Mouse (Mus musculus) monocyte, adult 2 months (primary cell): Measurements from ENCODE around the gene Cxcl12.

Experiments used
- DNase-seq, 2 experiments: peaks; one replicate each; pipeline ENCODE4 v3.0.0; 2022; ENCODE audit warnings: low spot score in 2 of 2, low read depth in 1 of 2

Gene Cxcl12

GRCm38 (mm10) chr6:117219300-117219680 lies 51.0 kb downstream of the Cxcl12 start:
- DNase-seq = no peak

GRCm38 (mm10) chr6:117219911-117220481 lies 51.7 kb downstream of the Cxcl12 start:
- DNase-seq = no peak

GRCm38 (mm10) chr6:117220831-117221345 lies 52.6 kb downstream of the Cxcl12 start:
- no peak for DNase-seq
